Mouse (Mus musculus): ENCODE data around the gene Ssh1. TPM values are rescaled to one million over a fixed set of nuclear protein-coding genes. Genes with fewer than 3 reads are reported as not detected.
A peak's percentile ranks its signal among the peaks of the same experiment; 100 is the strongest.

The Ssh1 gene
- 25.0 and 29.9 TPM in 2 replicates for polyA plus RNA-seq (2014; fragmentation: Nextera tagmentation; extraction: Ambion mirVana)

DNA sequence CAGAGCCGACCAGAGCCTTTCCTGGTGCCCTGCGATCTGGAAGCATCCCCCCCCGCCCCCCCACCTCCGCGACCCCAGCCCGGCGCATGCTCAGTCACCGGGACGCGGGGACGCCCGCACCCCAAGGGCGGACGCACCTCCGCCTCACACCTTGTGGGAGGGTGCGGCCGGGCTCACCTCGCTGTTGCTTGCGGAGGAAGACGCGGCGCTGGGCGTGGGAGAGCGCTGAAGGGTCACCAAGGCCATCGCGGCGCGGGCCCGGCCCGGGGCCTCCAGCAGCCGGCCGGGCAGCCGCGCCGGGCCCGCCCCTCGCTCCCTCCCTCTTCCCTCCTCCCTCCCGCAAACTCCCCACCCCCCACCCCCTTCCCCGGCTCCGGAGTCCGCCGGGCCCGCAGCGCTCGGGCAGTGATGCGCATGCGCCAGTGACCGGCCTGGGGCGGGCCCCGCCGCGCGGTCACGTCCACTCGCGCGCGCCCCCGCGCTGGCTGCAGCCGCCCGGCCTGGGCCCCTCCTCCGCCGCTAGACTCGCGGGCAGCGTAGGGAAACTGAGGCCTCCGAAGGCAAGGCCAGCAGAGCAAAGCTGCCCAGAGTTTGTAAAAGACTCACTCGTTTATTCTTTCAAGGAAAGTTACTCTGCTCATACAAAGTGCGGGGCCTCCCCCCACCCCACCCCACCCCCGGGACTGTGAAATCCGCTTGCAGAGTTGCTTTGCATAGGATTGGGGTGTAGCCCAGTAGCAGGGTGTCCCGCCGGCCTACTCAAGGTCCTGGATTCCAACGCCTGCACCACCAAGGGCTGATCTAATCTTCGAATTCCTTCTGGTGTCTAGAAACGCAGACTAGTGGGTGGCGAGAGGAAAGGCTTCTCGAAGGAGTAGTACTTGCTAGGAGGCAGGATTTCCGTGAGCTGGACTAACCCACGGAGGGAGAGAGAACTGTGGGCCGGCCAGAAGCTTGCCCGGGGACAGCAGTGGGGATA is at the start of gene Ssh1:
TSS of gene Ssh1 (minus strand) at position 408 of the 979 bp plus-strand sequence.
- Histone ChIP-seq H3K4me3 (ENCODE audit: low read depth, low read length) (peak within 1 kb of the TSS; percentile 80), H3K27ac (ENCODE audit: low read depth) (peak within 1 kb of the TSS; percentile 94), H3K4me1 (ENCODE audit: insufficient read depth) (peaks cover 8% of the 10 kb centered on the region; the same call in 1 of the 2 replicates), H3K4me2 (peak within 1 kb of the TSS; percentile 72), H3K9me3 (ENCODE audit: low read depth, low read length) (no peaks in the 10 kb centered on the region), H3K9ac (peak within 1 kb of the TSS; percentile 87), H3K27me3 (ENCODE audit: insufficient read depth, low read length) (no peaks in the 10 kb centered on the region), H3K36me3 (ENCODE audit: insufficient read depth) (0 out of 2 replicates have a peak, but pooled peaks cover 10% of the 10 kb centered on the region)
- peak; percentile 86 for ATAC-seq (ENCODE audit: insufficient read depth)
- under 1% methylated on average over 83 of the region's 83 CpGs for WGBS
- no peak for TF ChIP-seq CTCF (IDR thresholded peaks at IDR 0.05; ENCODE audit: low read depth)
- DNase-seq = peak; percentile 96

DNA sequence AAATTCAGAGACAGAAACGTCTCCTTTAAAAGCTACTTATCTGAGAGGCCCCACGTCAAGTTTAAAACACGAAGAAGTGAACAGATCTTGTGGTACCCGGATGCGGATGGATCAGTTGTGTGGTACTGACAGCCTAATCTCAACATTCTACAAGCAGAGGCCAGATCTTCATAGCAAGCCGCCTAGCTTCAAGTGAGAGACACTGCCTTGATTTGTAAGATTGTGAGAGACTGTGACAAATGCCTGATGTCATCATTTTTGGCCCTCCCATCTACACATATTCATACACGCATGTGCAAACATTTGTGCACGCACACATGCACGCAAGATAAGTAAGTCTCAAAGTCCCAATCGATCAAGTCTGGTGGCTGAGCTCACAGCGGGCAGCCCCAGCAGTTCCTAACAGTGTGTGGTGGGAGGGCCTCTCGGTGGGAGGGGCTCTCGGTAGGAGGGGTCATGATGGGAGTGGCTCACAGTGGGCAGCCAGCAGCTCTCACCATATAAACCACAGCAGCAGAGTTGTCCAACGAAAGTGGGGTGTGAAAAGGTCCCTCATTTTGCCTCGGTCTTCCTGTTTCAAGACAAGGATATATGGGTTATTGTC is 47.7 kb upstream of the Ssh1 start:
- ATAC-seq (ENCODE audit: insufficient read depth) = peak; percentile 82
- no peaks in the 10 kb centered on the region for H3K9me3 ChIP-seq (ENCODE audit: low read depth, low read length)
- 0 out of 2 replicates have a peak overlapping the region, but pooled peaks have one; percentile 30 for H3K4me2 ChIP-seq
- peak; percentile 70 for DNase-seq
- no peak overlapping the region for H3K27ac ChIP-seq (ENCODE audit: low read depth)
- no peak overlapping the region for H3K9ac ChIP-seq
- TF ChIP-seq CTCF (IDR thresholded peaks at IDR 0.05; ENCODE audit: low read depth) = no peak; the same call in 1 of the 2 replicates
- no peaks in the 10 kb centered on the region for H3K36me3 ChIP-seq (ENCODE audit: insufficient read depth)
- WGBS = 12% methylated on average over 15 of the region's 15 CpGs
- H3K27me3 ChIP-seq (ENCODE audit: insufficient read depth, low read length) = no peaks in the 10 kb centered on the region
- H3K4me1 ChIP-seq (ENCODE audit: insufficient read depth) = no peaks in the 10 kb centered on the region
- H3K4me3 ChIP-seq (ENCODE audit: low read depth, low read length) = no peak overlapping the region

DNA sequence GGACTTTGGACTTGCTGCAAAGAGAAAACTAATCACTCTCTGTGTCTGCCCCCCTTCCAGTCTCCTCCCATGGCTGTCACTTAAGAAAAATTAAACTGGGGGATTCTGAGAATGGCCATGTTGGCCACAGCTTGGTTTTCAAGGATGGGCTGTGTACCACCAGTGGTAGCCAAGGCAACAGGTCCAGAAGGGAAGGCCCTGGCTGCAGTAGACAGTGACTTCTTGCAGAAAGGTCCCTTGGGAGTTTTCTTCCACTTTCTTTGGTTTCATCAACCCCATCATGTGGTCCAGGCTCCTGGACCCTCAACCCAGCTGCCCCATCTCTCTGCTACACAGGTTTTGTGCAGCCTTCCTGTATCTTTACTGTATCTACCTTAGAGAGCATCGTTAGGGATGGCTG is 47.2 kb upstream of the Ssh1 start:
- WGBS = 69% methylated on average over 1 of the region's 1 CpGs

DNA sequence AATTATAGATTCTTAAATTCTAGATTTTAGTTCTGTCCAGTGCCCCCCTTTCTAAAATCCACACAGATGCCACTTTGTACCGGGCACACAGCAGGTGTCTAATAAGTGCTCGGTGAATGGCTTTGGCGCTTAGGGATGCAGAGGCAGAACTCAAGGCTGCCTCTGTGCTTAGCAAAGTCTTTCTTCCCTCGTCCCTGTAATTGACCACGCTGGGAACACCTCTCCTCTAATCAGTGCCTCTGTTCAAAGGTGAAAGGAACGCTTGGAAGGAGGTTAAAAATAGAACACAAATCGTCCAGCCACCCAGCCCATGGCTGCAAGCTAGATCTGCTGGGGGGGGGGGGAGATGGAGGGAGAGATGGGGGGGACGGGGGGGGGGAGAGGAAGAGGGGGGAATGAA is 46.8 kb upstream of the Ssh1 start:
- Histone ChIP-seq H3K9ac (no peak overlapping the region), H3K27ac (ENCODE audit: low read depth) (no peak overlapping the region), H3K36me3 (ENCODE audit: insufficient read depth) (no peaks in the 10 kb centered on the region), H3K4me3 (ENCODE audit: low read depth, low read length) (no peak overlapping the region), H3K27me3 (ENCODE audit: insufficient read depth, low read length) (no peaks in the 10 kb centered on the region), H3K9me3 (ENCODE audit: low read depth, low read length) (no peaks in the 10 kb centered on the region), H3K4me1 (ENCODE audit: insufficient read depth) (no peaks in the 10 kb centered on the region), H3K4me2 (no peak overlapping the region)
- WGBS = 28% methylated on average over 8 of the region's 8 CpGs
- DNase-seq = no peak
- ATAC-seq (ENCODE audit: insufficient read depth) = no peak
- no peak for TF ChIP-seq CTCF (IDR thresholded peaks at IDR 0.05; ENCODE audit: low read depth)

More for the DNA sequence above, 47.2 kb upstream of the Ssh1 start:
- Histone ChIP-seq H3K27me3 (ENCODE audit: insufficient read depth, low read length) (no peaks in the 10 kb centered on the region), H3K9me3 (ENCODE audit: low read depth, low read length) (no peaks in the 10 kb centered on the region), H3K36me3 (ENCODE audit: insufficient read depth) (no peaks in the 10 kb centered on the region), H3K9ac (no peak overlapping the region), H3K4me1 (ENCODE audit: insufficient read depth) (no peaks in the 10 kb centered on the region), H3K27ac (ENCODE audit: low read depth) (no peak overlapping the region), H3K4me3 (ENCODE audit: low read depth, low read length) (no peak overlapping the region), H3K4me2 (no peak overlapping the region)
- no peak for DNase-seq
- ATAC-seq (ENCODE audit: insufficient read depth) = no peak
- no peak for TF ChIP-seq CTCF (IDR thresholded peaks at IDR 0.05; ENCODE audit: low read depth)

DNA sequence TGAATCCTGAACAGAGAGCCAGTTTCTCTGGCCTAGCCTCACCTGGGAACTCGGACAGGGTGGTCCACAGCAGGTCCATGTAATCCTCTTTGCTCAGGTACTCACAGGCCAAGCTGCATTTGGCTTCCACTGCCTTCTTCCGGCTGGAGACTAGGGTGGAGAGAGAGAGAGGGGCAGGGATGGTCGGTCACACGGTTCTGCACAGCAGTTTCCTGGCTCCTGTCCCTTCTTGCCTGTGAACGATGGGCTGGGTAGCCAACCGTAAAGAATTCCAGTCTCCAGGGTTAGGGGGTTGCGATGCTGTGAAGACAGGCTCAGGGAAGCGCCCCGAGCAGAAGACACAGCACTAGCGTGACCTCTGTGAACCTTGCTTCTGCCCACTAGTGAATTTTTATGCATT is 41.4 kb upstream of the Ssh1 start:
- H3K36me3 ChIP-seq (ENCODE audit: insufficient read depth) = no peaks in the 10 kb centered on the region
- no peaks in the 10 kb centered on the region for H3K9me3 ChIP-seq (ENCODE audit: low read depth, low read length)
- H3K27ac ChIP-seq (ENCODE audit: low read depth) = no peak overlapping the region
- no peak overlapping the region for H3K9ac ChIP-seq
- ATAC-seq (ENCODE audit: insufficient read depth) (no peak), DNase-seq (no peak)
- no peak overlapping the region for H3K4me3 ChIP-seq (ENCODE audit: low read depth, low read length)
- no peaks in the 10 kb centered on the region for H3K27me3 ChIP-seq (ENCODE audit: insufficient read depth, low read length)
- 69% methylated on average over 10 of the region's 10 CpGs for WGBS
- H3K4me2 ChIP-seq = no peak overlapping the region
- no peak for TF ChIP-seq CTCF (IDR thresholded peaks at IDR 0.05; ENCODE audit: low read depth)
- no peaks in the 10 kb centered on the region for H3K4me1 ChIP-seq (ENCODE audit: insufficient read depth)

DNA sequence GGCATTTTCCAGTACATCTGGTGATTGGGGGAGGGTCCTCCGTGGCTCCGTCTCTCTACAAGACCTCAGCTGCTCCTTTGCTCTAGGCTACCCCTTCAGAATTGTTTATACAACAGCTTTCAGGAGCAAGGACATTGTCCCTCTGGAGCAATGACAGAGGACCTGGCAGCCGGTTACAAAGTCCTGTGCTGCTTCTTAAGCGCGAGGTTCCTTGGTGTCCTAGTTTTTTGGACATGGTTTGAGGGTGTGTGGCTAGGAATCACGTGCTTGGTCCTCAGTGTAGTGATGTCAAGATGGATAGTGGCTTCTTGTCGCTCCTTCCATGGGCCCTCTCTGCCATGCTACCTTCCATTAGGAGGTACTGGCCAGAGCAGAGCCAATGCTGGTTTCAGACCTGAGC is 40.7 kb upstream of the Ssh1 start:
- Histone ChIP-seq H3K36me3 (ENCODE audit: insufficient read depth) (no peaks in the 10 kb centered on the region), H3K9ac (no peak overlapping the region), H3K4me2 (no peak overlapping the region), H3K4me1 (ENCODE audit: insufficient read depth) (no peaks in the 10 kb centered on the region), H3K9me3 (ENCODE audit: low read depth, low read length) (no peaks in the 10 kb centered on the region), H3K27ac (ENCODE audit: low read depth) (no peak overlapping the region), H3K4me3 (ENCODE audit: low read depth, low read length) (no peak overlapping the region), H3K27me3 (ENCODE audit: insufficient read depth, low read length) (no peaks in the 10 kb centered on the region)
- DNase-seq (no peak), ATAC-seq (ENCODE audit: insufficient read depth) (no peak)
- WGBS = 62% methylated on average over 7 of the region's 7 CpGs
- TF ChIP-seq CTCF (IDR thresholded peaks at IDR 0.05; ENCODE audit: low read depth) = no peak

All from lung, embryonic 14.5 days (tissue).